Mouse (Mus musculus) spleen, adult 2 months (tissue): ENCODE data around the gene Tenm3.

Source experiments
- CTCF ChIP-seq: fragments of 200-500 bp; IDR thresholded peaks from 2 replicates; pipeline ENCODE4 v1.5.1; 2011; ENCODE audit warnings: mild to moderate bottlenecking, inconsistent platforms; ENCODE audit not compliant: insufficient read depth, insufficient read length, insufficient replicate concordance; ENCODE audit errors: extremely low read depth
- POLR2A ChIP-seq: fragments of 200-500 bp; IDR thresholded peaks from 2 replicates; pipeline ENCODE4 v1.6.1; 2011; ENCODE audit warnings: low read depth, low read length, inconsistent platforms

DNA sequence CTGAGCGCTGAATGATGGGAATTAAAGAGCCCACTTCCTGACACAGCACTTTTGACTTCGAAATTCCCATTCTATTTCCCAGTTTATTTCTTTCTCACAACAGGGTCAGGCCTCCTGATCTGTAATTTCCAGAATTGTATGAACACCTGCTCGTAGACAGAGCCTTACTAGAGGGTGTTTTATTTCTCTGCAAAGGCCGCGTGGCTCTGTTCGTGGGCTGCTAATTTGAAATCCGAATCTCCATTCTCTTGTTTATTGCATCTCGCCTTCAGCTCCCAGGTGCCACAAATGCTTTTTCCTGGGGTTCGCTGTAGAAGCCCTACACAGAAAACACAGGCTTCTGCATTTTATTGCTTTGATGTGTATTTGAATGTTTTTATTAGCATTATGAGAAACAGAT is 612.4 kb downstream of the Tenm3 start:
- TF ChIP-seq CTCF (no peak), POLR2A (no peak)
